Mouse (Mus musculus) lung, postnatal 10 days (tissue): Measurements from ENCODE around the gene Bphl.
"Not testable (repeated sequence)": the region's sequence is repeated elsewhere in the genome, so short reads cannot be mapped to it uniquely, and the experiment has no call there.

ENCODE experiments used
- DNase-seq: peaks from one replicate; pipeline ENCODE4 v3.0.0; 2021

The Bphl gene

GRCm38 (mm10) chr13:34053673-34054282, 16.4 kb downstream of the Bphl start:
- DNase-seq: no peak

- DNase-seq: no peak
Measured at GRCm38 (mm10) chr13:34054391-34054790, 17.0 kb downstream of the Bphl start.

- DNase-seq: no peak
Measured at GRCm38 (mm10) chr13:34054983-34055382, 17.6 kb downstream of the Bphl start.

DNA sequence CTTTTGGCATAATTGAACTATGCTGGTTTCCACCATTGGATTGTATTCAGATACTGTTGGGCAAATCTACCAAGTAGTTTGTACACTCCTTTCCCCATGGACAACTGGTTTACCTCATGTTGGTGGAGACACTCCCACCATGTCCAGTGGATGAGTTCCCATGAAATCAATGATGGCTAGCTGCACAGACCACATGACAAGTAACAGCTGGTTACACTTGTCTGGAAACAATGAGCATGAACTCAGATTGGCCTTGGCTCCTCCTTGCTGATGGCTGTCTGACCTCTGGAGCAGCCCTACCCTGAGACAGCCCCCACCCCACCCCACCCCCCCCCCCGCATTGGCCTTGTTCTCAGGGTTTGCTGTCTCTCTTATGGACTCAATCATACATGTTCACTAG, 19.9 kb downstream of the Bphl start:
- no peak for DNase-seq

- no peak for DNase-seq
Measured at GRCm38 (mm10) chr13:34060061-34060460, 22.7 kb downstream of the Bphl start.

DNA sequence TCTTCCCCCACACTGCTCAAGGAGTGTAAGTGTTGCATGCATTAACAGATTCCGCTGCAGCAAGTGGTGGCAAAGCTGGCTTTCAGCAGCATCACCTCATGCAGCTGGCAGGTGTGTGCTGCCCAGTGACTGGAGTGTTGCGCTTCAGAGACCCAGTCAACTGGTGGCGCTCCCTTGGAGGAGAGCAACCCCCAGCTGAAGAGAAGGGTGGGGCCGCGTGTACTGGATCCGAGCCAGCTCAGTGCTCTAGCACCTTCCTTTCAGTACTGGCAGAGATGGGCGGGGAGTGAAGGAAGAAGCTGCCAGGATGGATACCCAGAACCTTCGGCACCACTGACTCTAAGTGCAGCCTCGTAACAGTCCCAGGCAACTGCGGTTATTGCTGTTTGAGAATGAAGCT, 25.1 kb downstream of the Bphl start:
- peak; percentile 34 for DNase-seq

DNA sequence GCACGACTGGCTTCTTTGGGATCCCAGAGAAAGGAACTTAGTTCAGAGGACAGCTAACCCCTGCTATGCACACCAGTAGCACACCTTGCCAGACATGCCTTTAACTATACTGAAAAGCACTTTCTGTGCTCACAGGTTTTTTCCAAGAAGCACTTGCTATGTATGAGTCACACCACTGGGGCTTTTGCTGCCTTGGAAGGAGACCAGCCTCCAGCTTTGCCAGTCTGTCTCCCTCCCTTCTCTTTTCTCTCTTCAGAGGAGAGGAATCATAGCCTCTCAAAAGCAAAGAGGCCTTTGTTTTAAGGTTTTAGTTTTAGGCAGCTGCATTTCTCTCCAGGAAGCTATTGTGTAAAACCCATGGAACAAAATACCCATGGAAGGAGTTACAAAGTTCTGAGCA, 29.0 kb downstream of the Bphl start:
- no peak for DNase-seq

- no peak for DNase-seq
Measured at GRCm38 (mm10) chr13:34070296-34070695, 32.9 kb downstream of the Bphl start.

DNA sequence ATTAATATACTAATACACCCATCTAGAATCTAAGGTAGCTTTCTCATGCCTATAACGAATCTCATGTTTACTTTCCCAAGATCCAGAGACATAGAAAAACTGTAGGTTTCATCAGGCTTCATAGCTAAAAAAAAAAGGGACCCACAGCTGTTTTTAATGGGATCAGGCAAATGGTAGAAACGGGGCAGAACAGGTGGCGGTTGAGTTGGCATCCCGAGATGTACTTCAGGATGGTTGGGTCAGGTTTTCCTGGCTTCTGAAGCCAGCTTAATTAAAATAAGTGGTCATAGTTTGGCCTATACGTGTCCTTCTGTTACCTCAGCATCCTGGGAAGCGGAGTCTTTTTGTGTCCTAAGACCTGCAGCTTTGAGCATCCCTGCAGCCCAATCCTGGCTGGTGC, 34.4 kb downstream of the Bphl start:
- no peak for DNase-seq

GRCm38 (mm10) chr13:34072847-34073246, 35.5 kb downstream of the Bphl start:
- no peak for DNase-seq

- DNase-seq: not testable (repeated sequence)
Measured at GRCm38 (mm10) chr13:34074441-34074840, 37.0 kb downstream of the Bphl start.

GRCm38 (mm10) chr13:34075893-34076292, 38.5 kb downstream of the Bphl start:
- DNase-seq: not testable (repeated sequence)

GRCm38 (mm10) chr13:34076561-34077491, 39.4 kb downstream of the Bphl start:
- DNase-seq: peak; percentile 56

DNA sequence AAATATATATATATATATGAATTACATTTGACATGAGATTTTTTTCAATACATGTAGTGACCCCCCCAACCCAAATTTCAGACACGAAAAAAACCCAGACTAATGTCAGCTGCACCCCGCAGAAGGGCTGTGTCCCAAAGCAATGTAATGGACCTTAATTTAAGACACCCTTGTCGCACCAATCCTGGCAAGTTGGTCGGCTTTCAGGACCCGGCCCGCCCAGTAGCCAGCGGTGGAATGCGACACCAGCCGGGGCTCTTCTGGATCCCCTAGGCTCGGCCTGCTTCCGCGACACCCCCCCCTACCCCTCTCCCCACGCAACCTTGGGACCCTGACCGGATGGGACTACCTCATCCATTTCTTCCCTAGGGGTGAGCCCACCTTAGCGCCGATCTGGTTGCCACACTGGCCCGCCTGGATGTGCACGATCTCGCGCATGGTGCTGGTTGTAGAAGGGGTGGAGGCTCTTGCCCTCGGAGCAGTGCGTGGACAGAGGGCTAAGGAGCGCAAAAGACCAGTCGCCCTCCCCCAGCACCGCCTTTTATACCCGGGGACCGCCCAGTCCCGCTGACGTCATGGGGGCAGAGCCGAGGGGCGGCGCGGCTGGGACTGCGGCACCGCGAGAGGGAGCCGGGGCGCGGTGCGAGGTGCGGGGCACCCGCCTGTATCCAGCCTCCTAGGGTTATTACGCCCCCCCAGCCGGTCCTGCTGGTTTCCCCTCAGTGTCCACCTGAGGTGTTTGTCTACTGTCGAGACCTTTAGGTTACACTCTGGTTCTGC, 40.3 kb downstream of the Bphl start, which contains the start of gene Tubb2a:
Tubb2a (minus strand) TSS at position 516 of the 780 bp plus-strand sequence.
- peak; percentile 96 for DNase-seq

DNA sequence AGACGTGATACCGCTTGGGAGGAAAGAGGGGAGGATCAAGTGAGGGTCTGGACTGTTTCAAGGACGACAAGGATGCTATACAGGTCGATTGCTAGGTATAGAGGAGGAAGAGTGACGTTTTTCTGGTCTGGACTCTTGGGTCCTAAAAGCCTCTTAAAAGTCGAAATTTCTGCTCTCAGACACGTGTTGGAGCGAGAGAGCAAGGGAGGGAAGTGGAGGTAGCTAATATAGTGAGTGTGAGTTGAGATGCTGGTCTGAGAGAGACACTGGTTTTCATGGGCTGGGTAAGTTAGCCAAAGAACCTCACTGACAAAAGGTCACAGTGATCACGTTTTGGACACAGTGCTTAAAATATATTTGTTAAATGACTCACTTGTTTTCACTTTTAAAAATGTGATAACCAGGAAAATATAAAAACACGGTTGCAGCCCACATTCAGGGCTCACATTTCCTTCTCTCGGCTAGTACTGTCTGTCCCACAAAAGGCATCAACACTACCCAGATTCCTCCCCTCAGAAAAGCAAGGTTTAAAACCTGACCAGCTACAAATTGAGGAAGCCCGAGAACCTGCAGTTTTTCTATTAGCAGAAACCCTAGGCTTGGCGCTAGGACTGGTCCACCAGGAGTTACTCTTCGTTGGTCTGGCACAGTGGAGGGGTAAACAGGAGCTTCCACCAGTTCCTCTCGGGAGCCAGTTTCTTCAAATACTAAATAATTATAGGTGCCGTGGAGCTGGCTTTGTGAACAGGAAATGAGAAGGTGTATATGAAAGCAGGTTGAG, 41.3 kb downstream of the Bphl start:
- no peak for DNase-seq

- DNase-seq: no peak
Measured at GRCm38 (mm10) chr13:34079801-34080200, 42.4 kb downstream of the Bphl start.

DNA sequence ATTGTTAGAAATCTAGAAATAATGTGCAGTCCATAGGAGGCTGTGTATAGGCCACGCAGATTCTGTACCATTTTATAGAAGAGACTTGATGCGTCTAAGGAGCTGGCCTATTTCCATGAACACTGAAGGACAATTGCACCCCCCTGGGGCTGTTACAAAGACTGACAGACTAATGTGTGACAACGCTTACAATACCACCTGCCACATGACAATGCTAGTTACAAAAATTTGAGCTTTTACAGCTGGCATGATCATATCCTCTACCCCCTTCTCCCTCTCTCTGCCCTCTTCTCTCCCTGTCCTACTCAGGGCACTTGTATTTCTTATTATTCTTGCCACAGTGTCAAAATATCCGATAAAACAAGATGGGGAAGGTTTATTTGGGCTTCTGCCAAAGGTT, 44.5 kb downstream of the Bphl start:
- no peak for DNase-seq

- peak; percentile 57 for DNase-seq
Measured at GRCm38 (mm10) chr13:34084026-34084750, 46.8 kb downstream of the Bphl start.

GRCm38 (mm10) chr13:34087052-34087812, 49.8 kb downstream of the Bphl start:
- peak; percentile 38 for DNase-seq

GRCm38 (mm10) chr13:34088201-34088649, 50.8 kb downstream of the Bphl start:
- DNase-seq: not testable (repeated sequence)

- no peak for DNase-seq
Measured at GRCm38 (mm10) chr13:34088871-34089288, 51.5 kb downstream of the Bphl start.
